Mouse (Mus musculus): ENCODE data around the gene Numbl. TPM values are rescaled to one million over a fixed set of nuclear protein-coding genes. Genes with fewer than 3 reads are reported as not detected.
"Not testable (repeated sequence)": the region's sequence is repeated elsewhere in the genome, so short reads cannot be mapped to it uniquely, and the experiment has no call there.

Numbl gene
- polyA plus RNA-seq, 1 experiment from 2014 or later, result 12.8 TPM

DNA sequence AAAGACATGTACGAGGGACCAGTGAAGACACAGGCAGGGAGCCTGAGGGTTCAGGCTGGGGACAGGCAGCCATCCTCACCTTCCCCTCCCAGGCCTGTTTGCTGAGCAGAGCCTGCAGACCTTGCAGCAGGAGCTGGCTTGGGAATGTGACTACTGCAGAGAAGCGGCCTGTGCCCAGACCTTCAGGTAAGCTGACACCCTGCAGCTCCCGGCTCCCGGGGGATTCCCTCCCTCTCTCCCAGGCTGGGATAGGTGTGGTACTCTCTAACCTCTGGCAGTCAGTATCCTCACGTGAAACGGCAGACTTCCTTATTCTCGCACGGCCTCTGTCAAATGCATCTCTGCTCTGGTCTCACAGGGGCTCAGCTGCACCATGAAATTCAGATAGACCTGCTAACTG is 15.0 kb upstream of the Numbl start:
- no peak for ATAC-seq (ENCODE audit: low FRiP score, low TSS enrichment)
- 47% methylated on average over 8 of the region's 8 CpGs for WGBS
- no peak for TF ChIP-seq EP300 (optimal IDR thresholded peaks at IDR 0.05)
- TF ChIP-seq CTCF (IDR thresholded peaks at IDR 0.05; ENCODE audit: low read depth), result no peak
- H3K27ac ChIP-seq (replicated peaks), result no peak overlapping the region
- no peaks in the 10 kb centered on the region for H3K9me3 ChIP-seq (ENCODE audit: control insufficient read depth, low read length)
- peaks cover 17% of the 10 kb centered on the region; the same call in 1 of the 2 replicates for H3K36me3 ChIP-seq (ENCODE audit: control insufficient read depth, insufficient read depth, low read length)
- no peak overlapping the region for H3K4me3 ChIP-seq (ENCODE audit: low read depth, low read length)
- H3K9ac ChIP-seq (ENCODE audit: low read length), result no peak overlapping the region
- H3K4me2 ChIP-seq (replicated peaks; ENCODE audit: low read depth), result no peak overlapping the region
- no peak for DNase-seq (ENCODE audit: low spot score)
- H3K4me1 ChIP-seq (replicated peaks; ENCODE audit: control insufficient read depth, insufficient read depth), result no peaks in the 10 kb centered on the region
- H3K27me3 ChIP-seq (ENCODE audit: control insufficient read depth, insufficient read depth, low read length), result no peaks in the 10 kb centered on the region

- H3K4me2 ChIP-seq (replicated peaks; ENCODE audit: low read depth); H3K4me3 ChIP-seq (ENCODE audit: low read depth, low read length); DNase-seq (ENCODE audit: low spot score); H3K27ac ChIP-seq (replicated peaks); ATAC-seq (ENCODE audit: low FRiP score, low TSS enrichment); H3K27me3 ChIP-seq (ENCODE audit: control insufficient read depth, insufficient read depth, low read length); H3K9me3 ChIP-seq (ENCODE audit: control insufficient read depth, low read length); H3K4me1 ChIP-seq (replicated peaks; ENCODE audit: control insufficient read depth, insufficient read depth); H3K9ac ChIP-seq (ENCODE audit: low read length): not testable (repeated sequence)
- WGBS, result 86% methylated on average over 2 of the region's 2 CpGs
- H3K36me3 ChIP-seq (ENCODE audit: control insufficient read depth, insufficient read depth, low read length), result peaks cover 17% of the 10 kb centered on the region; the same call in 1 of the 2 replicates
- TF ChIP-seq CTCF (IDR thresholded peaks at IDR 0.05; ENCODE audit: low read depth), result peak; percentile 57
Measured at GRCm38 (mm10) chr7:27244088-27244487, 14.1 kb upstream of the Numbl start.

GRCm38 (mm10) chr7:27249146-27249545 is 9.1 kb upstream of the Numbl start:
- no peak overlapping the region for H3K27ac ChIP-seq (replicated peaks)
- peaks cover 4% of the 10 kb centered on the region; the same call in 1 of the 2 replicates for H3K36me3 ChIP-seq (ENCODE audit: control insufficient read depth, insufficient read depth, low read length)
- no peaks in the 10 kb centered on the region for H3K4me1 ChIP-seq (replicated peaks; ENCODE audit: control insufficient read depth, insufficient read depth)
- H3K4me3 ChIP-seq (ENCODE audit: low read depth, low read length), result no peak overlapping the region
- TF ChIP-seq CTCF (IDR thresholded peaks at IDR 0.05; ENCODE audit: low read depth) (peak; percentile 67), EP300 (optimal IDR thresholded peaks at IDR 0.05) (no peak)
- no peaks in the 10 kb centered on the region for H3K9me3 ChIP-seq (ENCODE audit: control insufficient read depth, low read length)
- WGBS, result 94% methylated on average over 2 of the region's 2 CpGs
- no peaks in the 10 kb centered on the region for H3K27me3 ChIP-seq (ENCODE audit: control insufficient read depth, insufficient read depth, low read length)
- DNase-seq (ENCODE audit: low spot score), result no peak
- no peak overlapping the region for H3K9ac ChIP-seq (ENCODE audit: low read length)
- ATAC-seq (ENCODE audit: low FRiP score, low TSS enrichment), result no peak
- no peak overlapping the region for H3K4me2 ChIP-seq (replicated peaks; ENCODE audit: low read depth)

GRCm38 (mm10) chr7:27249928-27250327 is 8.3 kb upstream of the Numbl start:
- Histone ChIP-seq H3K36me3 (ENCODE audit: control insufficient read depth, insufficient read depth, low read length) (peaks cover 4% of the 10 kb centered on the region; the same call in 1 of the 2 replicates), H3K4me2 (replicated peaks; ENCODE audit: low read depth) (no peak overlapping the region), H3K9me3 (ENCODE audit: control insufficient read depth, low read length) (no peaks in the 10 kb centered on the region), H3K4me3 (ENCODE audit: low read depth, low read length) (no peak overlapping the region), H3K27ac (replicated peaks) (no peak overlapping the region), H3K27me3 (ENCODE audit: control insufficient read depth, insufficient read depth, low read length) (no peaks in the 10 kb centered on the region), H3K4me1 (replicated peaks; ENCODE audit: control insufficient read depth, insufficient read depth) (no peaks in the 10 kb centered on the region), H3K9ac (ENCODE audit: low read length) (no peak overlapping the region; the same call in 1 of the 2 replicates)
- no peak for DNase-seq (ENCODE audit: low spot score)
- WGBS, result 75% methylated on average over 5 of the region's 5 CpGs
- TF ChIP-seq CTCF (IDR thresholded peaks at IDR 0.05; ENCODE audit: low read depth), result no peak
- TF ChIP-seq EP300 (optimal IDR thresholded peaks at IDR 0.05), result no peak
- no peak for ATAC-seq (ENCODE audit: low FRiP score, low TSS enrichment)

DNA sequence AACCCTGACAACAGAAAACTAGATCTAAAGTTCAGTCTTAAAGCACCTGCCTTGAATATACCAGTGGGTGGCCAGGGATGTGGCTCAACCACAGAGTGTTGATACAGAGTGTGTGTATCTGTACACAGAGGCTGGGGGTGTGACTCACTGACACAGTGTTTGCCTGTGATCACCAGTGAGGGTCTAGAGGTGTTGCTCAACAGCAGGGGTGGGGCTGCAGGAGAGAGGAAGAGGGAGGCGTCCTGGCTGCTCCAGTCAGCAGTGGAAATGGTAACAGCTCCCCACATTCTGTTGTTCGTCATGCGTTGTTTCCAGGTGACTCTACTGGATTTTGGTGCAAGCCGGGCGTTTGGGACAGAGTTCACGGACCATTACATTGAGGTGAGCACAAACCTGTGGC is 6.3 kb upstream of the Numbl start:
- Histone ChIP-seq H3K4me2 (replicated peaks; ENCODE audit: low read depth) (no peak overlapping the region), H3K4me1 (replicated peaks; ENCODE audit: control insufficient read depth, insufficient read depth) (no peaks in the 10 kb centered on the region), H3K36me3 (ENCODE audit: control insufficient read depth, insufficient read depth, low read length) (peaks cover under 1% of the 10 kb centered on the region; the same call in 1 of the 2 replicates), H3K4me3 (ENCODE audit: low read depth, low read length) (no peak overlapping the region), H3K9ac (ENCODE audit: low read length) (no peak overlapping the region), H3K27ac (replicated peaks) (peak overlapping the region; percentile 63), H3K9me3 (ENCODE audit: control insufficient read depth, low read length) (no peaks in the 10 kb centered on the region), H3K27me3 (ENCODE audit: control insufficient read depth, insufficient read depth, low read length) (no peaks in the 10 kb centered on the region)
- ATAC-seq (ENCODE audit: low FRiP score, low TSS enrichment), result peak; percentile 95
- DNase-seq (ENCODE audit: low spot score), result peak; percentile 85
- TF ChIP-seq CTCF (IDR thresholded peaks at IDR 0.05; ENCODE audit: low read depth), result 0 out of 2 replicates have a peak, but pooled peaks have one; percentile 2
- TF ChIP-seq EP300 (optimal IDR thresholded peaks at IDR 0.05), result no peak
- WGBS, result 59% methylated on average over 6 of the region's 6 CpGs

- peak; percentile 55 for DNase-seq (ENCODE audit: low spot score)
- no peaks in the 10 kb centered on the region for H3K9me3 ChIP-seq (ENCODE audit: control insufficient read depth, low read length)
- no peak overlapping the region for H3K4me2 ChIP-seq (replicated peaks; ENCODE audit: low read depth)
- H3K27ac ChIP-seq (replicated peaks), result no peak overlapping the region
- no peak overlapping the region for H3K9ac ChIP-seq (ENCODE audit: low read length)
- H3K4me3 ChIP-seq (ENCODE audit: low read depth, low read length), result no peak overlapping the region
- ATAC-seq (ENCODE audit: low FRiP score, low TSS enrichment), result no peak
- TF ChIP-seq EP300 (optimal IDR thresholded peaks at IDR 0.05) (no peak), CTCF (IDR thresholded peaks at IDR 0.05; ENCODE audit: low read depth) (peak; percentile 76)
- H3K36me3 ChIP-seq (ENCODE audit: control insufficient read depth, insufficient read depth, low read length), result no peaks in the 10 kb centered on the region
- H3K27me3 ChIP-seq (ENCODE audit: control insufficient read depth, insufficient read depth, low read length), result no peaks in the 10 kb centered on the region
- WGBS, result 68% methylated on average over 3 of the region's 3 CpGs
- H3K4me1 ChIP-seq (replicated peaks; ENCODE audit: control insufficient read depth, insufficient read depth), result 0 out of 2 replicates have a peak, but pooled peaks cover 2% of the 10 kb centered on the region
Measured at GRCm38 (mm10) chr7:27255721-27256120, 2.5 kb upstream of the Numbl start.
